In genomic region chr5:123149451-123150400, GRCm38 (mm10) we compare ENCODE assay signal across 8 mouse cellular contexts. TPM values are rescaled to one million over a fixed set of nuclear protein-coding genes. Genes with fewer than 3 reads are reported as not detected.
DNase-seq lines count a peak whose midpoint lies in the region; ATAC-seq lines count a peak whose summit lies in the region.

No protein-coding gene starts in this region.

- peak; percentile 95 for DNase-seq in NIH3T3 (ENCODE audit: low read depth)
- peak; percentile 96 to 97 for DNase-seq in cerebellum, postnatal 10 days
- DNase-seq in frontal cortex, postnatal 14 days (ENCODE audit: low spot score in 2 of 2), result peak; percentile 81 to 88
- DNase-seq in layer of hippocampus, postnatal 14 days (ENCODE audit: low spot score in 2 of 2), result peak; percentile 90 to 93
- peak; percentile 94 for DNase-seq in lung, postnatal 10 days
- DNase-seq in ovary, postnatal 10 days (ENCODE audit: low spot score), result peak; percentile 83
- peak; percentile 91 for DNase-seq in thymus, postnatal 14 days

- no peaks in the 10 kb centered on the region for H3K27me3 ChIP-seq in hindbrain, embryonic 12.5 days

- peak overlapping the region; percentile 54 for H3K9ac ChIP-seq in hindbrain, embryonic 12.5 days

- H3K4me2 ChIP-seq in hindbrain, embryonic 12.5 days (replicated peaks), result peak overlapping the region; percentile 62

- WGBS in hindbrain, embryonic 12.5 days, result 9% methylated on average over 19 of the region's 19 CpGs

- H3K4me1 ChIP-seq in hindbrain, embryonic 12.5 days, result peaks cover 60% of the 10 kb centered on the region

- H3K27ac ChIP-seq in hindbrain, embryonic 12.5 days, result 0 out of 2 replicates have a peak overlapping the region, but pooled peaks have one; percentile 0

- H3K9me3 ChIP-seq in hindbrain, embryonic 12.5 days (replicated peaks), result no peaks in the 10 kb centered on the region

- H3K4me3 ChIP-seq in hindbrain, embryonic 12.5 days, result peak overlapping the region; percentile 35

- ATAC-seq in hindbrain, embryonic 12.5 days (ENCODE audit: low FRiP score), result peak; percentile 83

- peaks cover 74% of the 10 kb centered on the region for H3K36me3 ChIP-seq in hindbrain, embryonic 12.5 days

RNA-seq across cellular contexts. Expression of gene Setd1b, which starts 7.7 kb away (rescaled TPM):
- polyA plus RNA-seq in hindbrain, embryonic 12.5 days (2016; fragmentation: Nextera tagmentation; extraction: Ambion mirVana), result 13.8 and 14.3 TPM in 2 replicates
- 10 to 100 TPM; 31.1 to 31.2 TPM for total RNA-seq in layer of hippocampus, postnatal 14 days (2021)

RNA-seq across cellular contexts. Expression of gene Rhof, which starts 17.2 kb away (rescaled TPM):
- polyA plus RNA-seq in hindbrain, embryonic 12.5 days (2016; fragmentation: Nextera tagmentation; extraction: Ambion mirVana), result 2.6 and 2.8 TPM in 2 replicates
- 10 to 100 TPM; 42.3 to 42.9 TPM for total RNA-seq in layer of hippocampus, postnatal 14 days (2021)

RNA-seq across cellular contexts. Expression of gene Psmd9, which starts 19.5 kb away (rescaled TPM):
- 70.2 and 74.6 TPM in 2 replicates for polyA plus RNA-seq in hindbrain, embryonic 12.5 days (2016; fragmentation: Nextera tagmentation; extraction: Ambion mirVana)
- 10 to 100 TPM; 30.9 to 42.8 TPM for total RNA-seq in layer of hippocampus, postnatal 14 days (2021)

RNA-seq across cellular contexts. Expression of gene Hpd, which starts 32.8 kb away (rescaled TPM):
- not detected in 2 replicates for polyA plus RNA-seq in hindbrain, embryonic 12.5 days (2016; fragmentation: Nextera tagmentation; extraction: Ambion mirVana)
- total RNA-seq in layer of hippocampus, postnatal 14 days (2021), result not detected

Comparison
In these comparisons a context has a peak if more than half of its experiments do, and no peak if none do; other contexts are left out.
1. Peak in every context shown above with its lines: DNase-seq, ATAC-seq, H3K4me3 ChIP-seq and H3K27ac ChIP-seq.